Mouse (Mus musculus) 416B (cell line): ENCODE measurements around the gene Actg1.

Source experiments
- DNase-seq: peaks from one replicate; pipeline ENCODE4 v3.0.0; 2011; ENCODE audit warnings: low read depth

The Actg1 gene

GRCm38 (mm10) chr11:120345067-120345681 lies 3.2 kb downstream of the Actg1 start:
- peak; percentile 71 for DNase-seq

- DNase-seq: peak; percentile 72
Observed at GRCm38 (mm10) chr11:120344310-120344920, 3.9 kb downstream of the Actg1 start.

GRCm38 (mm10) chr11:120343519-120344309 lies 4.6 kb downstream of the Actg1 start:
- DNase-seq: peak; percentile 65

GRCm38 (mm10) chr11:120342656-120343160 lies 5.6 kb downstream of the Actg1 start:
- DNase-seq: no peak

GRCm38 (mm10) chr11:120341661-120342060 lies 6.7 kb downstream of the Actg1 start:
- no peak for DNase-seq

- peak; percentile 51 for DNase-seq
Observed at GRCm38 (mm10) chr11:120339978-120340513, 8.3 kb downstream of the Actg1 start.

- DNase-seq: no peak
Observed at GRCm38 (mm10) chr11:120338786-120339185, 9.6 kb downstream of the Actg1 start.

GRCm38 (mm10) chr11:120337447-120337846 lies 10.9 kb downstream of the Actg1 start:
- no peak for DNase-seq

- DNase-seq: no peak
Observed at GRCm38 (mm10) chr11:120335431-120336021, 12.8 kb downstream of the Actg1 start.

GRCm38 (mm10) chr11:120320156-120320555 lies 28.2 kb downstream of the Actg1 start:
- no peak for DNase-seq

- DNase-seq: no peak
Observed at GRCm38 (mm10) chr11:120319310-120319709, 29.0 kb downstream of the Actg1 start.

- DNase-seq: no peak
Observed at GRCm38 (mm10) chr11:120317456-120317855, 30.9 kb downstream of the Actg1 start.

- peak; percentile 58 for DNase-seq
Observed at GRCm38 (mm10) chr11:120316690-120317254, 31.6 kb downstream of the Actg1 start.

GRCm38 (mm10) chr11:120315832-120316689 lies 32.3 kb downstream of the Actg1 start:
- DNase-seq: peak; percentile 99

GRCm38 (mm10) chr11:120315416-120315761 lies 33.0 kb downstream of the Actg1 start:
- no peak for DNase-seq

- DNase-seq: no peak
Observed at GRCm38 (mm10) chr11:120314721-120315415, 33.5 kb downstream of the Actg1 start.

- no peak for DNase-seq
Observed at GRCm38 (mm10) chr11:120313906-120314685, 34.2 kb downstream of the Actg1 start.

GRCm38 (mm10) chr11:120312069-120312468 lies 36.3 kb downstream of the Actg1 start:
- DNase-seq: no peak

- DNase-seq: no peak
Observed at GRCm38 (mm10) chr11:120311561-120311960, 36.8 kb downstream of the Actg1 start.
